Mouse (Mus musculus) forebrain, embryonic 11.5 days (tissue): Measurements from ENCODE around the gene Glrb. TPM values are rescaled to one million over a fixed set of nuclear protein-coding genes. Genes with fewer than 3 reads are reported as not detected.

Experiments used
- ATAC-seq: fragments of 200-750 bp; cut with Nextera tagmentation; replicated peaks from 2 replicates; pipeline ENCODE4 v1.8.0; 2017; ENCODE audit warnings: moderate TSS enrichment; ENCODE audit not compliant: low FRiP score
- DNase-seq: peaks from one replicate; pipeline ENCODE4 v3.0.0-alpha.2; 2017; ENCODE audit warnings: low spot score
- H3K27ac ChIP-seq: fragments of 300-500 bp; sonication (generic); 2 replicates; pipeline ENCODE4 v1.5.1; 2014; ENCODE audit warnings: low read depth, low read length
- H3K27me3 ChIP-seq: fragments of 300-500 bp; sonication (generic); 2 replicates; pipeline ENCODE4 v1.6.1; 2014; ENCODE audit warnings: mild to moderate bottlenecking, low read length, mixed read lengths; ENCODE audit not compliant: control insufficient read depth, insufficient read depth
- H3K36me3 ChIP-seq: fragments of 300-500 bp; sonication (generic); 2 replicates; pipeline ENCODE4 v1.6.1; 2014; ENCODE audit warnings: mild to moderate bottlenecking, low read length, moderate library complexity, mixed read lengths; ENCODE audit not compliant: control insufficient read depth, insufficient read depth
- H3K4me1 ChIP-seq: fragments of 300-500 bp; sonication (generic); replicated peaks from 2 replicates; pipeline ENCODE4 v1.6.1; 2014; ENCODE audit warnings: low read length, mixed read lengths; ENCODE audit not compliant: control insufficient read depth, insufficient read depth
- H3K4me2 ChIP-seq: fragments of 300-500 bp; sonication (generic); 2 replicates; pipeline ENCODE4 v1.6.1; 2014; ENCODE audit warnings: low read depth, mild to moderate bottlenecking, low read length, moderate library complexity, mixed read lengths; ENCODE audit not compliant: severe bottlenecking
- H3K4me3 ChIP-seq: fragments of 300-500 bp; sonication (generic); 2 replicates; pipeline ENCODE4 v1.5.1; 2014; ENCODE audit warnings: low read depth, low read length
- H3K9ac ChIP-seq: fragments of 300-500 bp; sonication (generic); 2 replicates; pipeline ENCODE4 v1.6.1; 2014; ENCODE audit warnings: low read length
- H3K9me3 ChIP-seq: fragments of 300-500 bp; sonication (generic); 2 replicates; pipeline ENCODE4 v1.6.1; 2016; ENCODE audit warnings: low read length, mixed read lengths; ENCODE audit not compliant: control insufficient read depth
- WGBS: fragments of 180-500 bp; shearing (Covaris S2); extraction: QIAGEN DNeasy Blood & Tissue Kit; methylation state at CpG from one replicate; pipeline ENCODE4 v1.1.7; 2014; 5-methylcytosine and 5-hydroxymethylcytosine counted together
- polyA plus RNA-seq: library from polyadenylated mRNA; unstranded; fragments of >200 nt; fragmentation: Nextera tagmentation; extraction: Ambion mirVana; gene quantifications from 2 replicates; pipeline ENCODE4 v1.2.1, GENCODE M21; 2014

Glrb gene
- 10.9 and 11.0 TPM in 2 replicates for polyA plus RNA-seq

GRCm38 (mm10) chr3:80913111-80913778, at the start of gene Glrb:
TSS of gene Glrb (minus strand) at chr3:80913660.
- peak within 1 kb of the TSS; percentile 88 for H3K9ac ChIP-seq
- 0 out of 2 replicates have a peak within 1 kb of the TSS, but pooled peaks have one; percentile 25 for H3K27ac ChIP-seq
- DNase-seq (peak; percentile 79), ATAC-seq (peak; percentile 94)
- H3K4me1 ChIP-seq = 0 out of 2 replicates have a peak, but pooled peaks cover 2% of the 10 kb centered on the region
- WGBS = under 1% methylated on average over 52 of the region's 76 CpGs
- peak within 1 kb of the TSS; percentile 94 for H3K4me2 ChIP-seq
- H3K27me3 ChIP-seq = no peaks in the 10 kb centered on the region
- no peaks in the 10 kb centered on the region for H3K36me3 ChIP-seq
- no peaks in the 10 kb centered on the region for H3K9me3 ChIP-seq
- H3K4me3 ChIP-seq = peak within 1 kb of the TSS; percentile 67

- ATAC-seq (no peak), DNase-seq (no peak)
- Histone ChIP-seq H3K4me3 (no peak overlapping the region), H3K9me3 (no peaks in the 10 kb centered on the region), H3K36me3 (no peaks in the 10 kb centered on the region), H3K4me1 (no peaks in the 10 kb centered on the region), H3K27me3 (no peaks in the 10 kb centered on the region), H3K4me2 (no peak overlapping the region), H3K9ac (no peak overlapping the region), H3K27ac (no peak overlapping the region)
Measured at GRCm38 (mm10) chr3:80959965-80960364, 46.5 kb upstream of the Glrb start.

- Histone ChIP-seq H3K4me2 (no peak overlapping the region), H3K27ac (no peak overlapping the region), H3K36me3 (no peaks in the 10 kb centered on the region), H3K9ac (no peak overlapping the region), H3K27me3 (no peaks in the 10 kb centered on the region), H3K4me1 (no peaks in the 10 kb centered on the region), H3K4me3 (no peak overlapping the region), H3K9me3 (no peaks in the 10 kb centered on the region)
- WGBS = 53% methylated on average over 1 of the region's 1 CpGs
- ATAC-seq (peak; percentile 81), DNase-seq (peak; percentile 52)
Measured at GRCm38 (mm10) chr3:80958591-80958990, 45.1 kb upstream of the Glrb start.

GRCm38 (mm10) chr3:80913779-80914284, 372 bp upstream of the Glrb start:
- Histone ChIP-seq H3K9me3 (no peaks in the 10 kb centered on the region), H3K9ac (peak overlapping the region; percentile 88), H3K36me3 (no peaks in the 10 kb centered on the region), H3K27me3 (no peaks in the 10 kb centered on the region), H3K27ac (no peak overlapping the region), H3K4me2 (peak overlapping the region; percentile 94), H3K4me1 (0 out of 2 replicates have a peak, but pooled peaks cover 2% of the 10 kb centered on the region), H3K4me3 (peak overlapping the region; percentile 67)
- DNase-seq = no peak
- WGBS = 25% methylated on average over 6 of the region's 6 CpGs
- peak; percentile 39; the same call in 1 of the 2 replicates for ATAC-seq

- no peak overlapping the region for H3K27ac ChIP-seq
- no peaks in the 10 kb centered on the region for H3K4me1 ChIP-seq
- H3K4me3 ChIP-seq = no peak overlapping the region
- DNase-seq (no peak), ATAC-seq (no peak)
- 88% methylated on average over 5 of the region's 5 CpGs for WGBS
- no peaks in the 10 kb centered on the region for H3K9me3 ChIP-seq
- no peaks in the 10 kb centered on the region for H3K27me3 ChIP-seq
- H3K9ac ChIP-seq = no peak overlapping the region
- H3K36me3 ChIP-seq = no peaks in the 10 kb centered on the region
- no peak overlapping the region for H3K4me2 ChIP-seq
Measured at GRCm38 (mm10) chr3:80894745-80895480, 18.5 kb downstream of the Glrb start.

- Histone ChIP-seq H3K9me3 (no peaks in the 10 kb centered on the region), H3K36me3 (no peaks in the 10 kb centered on the region), H3K4me2 (no peak overlapping the region), H3K9ac (no peak overlapping the region), H3K4me3 (no peak overlapping the region), H3K27ac (no peak overlapping the region), H3K27me3 (no peaks in the 10 kb centered on the region), H3K4me1 (no peaks in the 10 kb centered on the region)
- DNase-seq (no peak), ATAC-seq (no peak)
- WGBS = 92% methylated on average over 5 of the region's 5 CpGs
Measured at GRCm38 (mm10) chr3:80894328-80894727, 19.1 kb downstream of the Glrb start.

- Histone ChIP-seq H3K36me3 (no peaks in the 10 kb centered on the region), H3K4me2 (no peak overlapping the region), H3K9me3 (no peaks in the 10 kb centered on the region), H3K27me3 (no peaks in the 10 kb centered on the region), H3K4me3 (no peak overlapping the region), H3K4me1 (no peaks in the 10 kb centered on the region), H3K27ac (no peak overlapping the region), H3K9ac (no peak overlapping the region)
- ATAC-seq (no peak), DNase-seq (no peak)
- 76% methylated on average over 4 of the region's 4 CpGs for WGBS
Measured at GRCm38 (mm10) chr3:80893055-80893690, 20.3 kb downstream of the Glrb start.

GRCm38 (mm10) chr3:80891087-80891486, 22.4 kb downstream of the Glrb start:
- 71% methylated on average over 4 of the region's 4 CpGs for WGBS
- ATAC-seq = no peak
- H3K27ac ChIP-seq = no peak overlapping the region
- no peaks in the 10 kb centered on the region for H3K36me3 ChIP-seq
- no peak for DNase-seq
- no peak overlapping the region for H3K4me3 ChIP-seq
- no peak overlapping the region for H3K9ac ChIP-seq
- no peaks in the 10 kb centered on the region for H3K9me3 ChIP-seq
- H3K4me1 ChIP-seq = no peaks in the 10 kb centered on the region
- no peak overlapping the region for H3K4me2 ChIP-seq
- no peaks in the 10 kb centered on the region for H3K27me3 ChIP-seq
